In genomic region chr7:141869644-141870043, GRCm38 (mm10) we compare ENCODE assay signal across 42 mouse cellular contexts. TPM values are rescaled to one million over a fixed set of nuclear protein-coding genes. Genes with fewer than 3 reads are reported as not detected.
"Had no signal": no experiment of that assay in that cellular context is flagged by ENCODE, and none has a peak within 500 bp of the region (broad histone marks: within the 10 kb centered on the region; RNA-seq: fewer than 3 reads in every experiment).

No protein-coding gene starts in this region.

- H3K9me3 ChIP-seq: limb, embryonic 10.5 days; limb, embryonic 12.5 days; limb, embryonic 13.5 days; limb, embryonic 15.5 days; liver, embryonic 12.5 days; liver, embryonic 13.5 days; liver, embryonic 15.5 days; lung, embryonic 15.5 days; midbrain, embryonic 10.5 days; midbrain, embryonic 12.5 days; midbrain, embryonic 13.5 days; midbrain, embryonic 15.5 days; neural tube, embryonic 12.5 days had no signal

- H3K27ac ChIP-seq: left cerebral cortex, adult 2 months; limb, embryonic 10.5 days; limb, embryonic 12.5 days; limb, embryonic 13.5 days; limb, embryonic 15.5 days; liver, embryonic 12.5 days; liver, embryonic 13.5 days; liver, embryonic 14.5 days; liver, embryonic 15.5 days; lung, embryonic 15.5 days; macrophage; midbrain, embryonic 10.5 days; midbrain, embryonic 12.5 days; midbrain, embryonic 13.5 days; midbrain, embryonic 15.5 days; neural tube, embryonic 12.5 days had no signal

- H3K9ac ChIP-seq: limb, embryonic 12.5 days; limb, embryonic 13.5 days; limb, embryonic 15.5 days; liver, embryonic 12.5 days; liver, embryonic 13.5 days; liver, embryonic 14.5 days; liver, embryonic 15.5 days; liver, postnatal 0 days; lung, embryonic 14.5 days; lung, embryonic 15.5 days; midbrain, embryonic 12.5 days; midbrain, embryonic 13.5 days; midbrain, embryonic 15.5 days; neural tube, embryonic 12.5 days had no signal

- H3K4me3 ChIP-seq: left cerebral cortex, adult 2 months; limb, embryonic 10.5 days; limb, embryonic 12.5 days; limb, embryonic 13.5 days; limb, embryonic 15.5 days; liver, embryonic 12.5 days; liver, embryonic 13.5 days; liver, embryonic 15.5 days; lung, embryonic 15.5 days; midbrain, embryonic 10.5 days; midbrain, embryonic 12.5 days; midbrain, embryonic 13.5 days; midbrain, embryonic 15.5 days; neural tube, embryonic 12.5 days had no signal

- ATAC-seq: liver, embryonic 12.5 days; liver, postnatal 0 days; lung, postnatal 0 days; midbrain, embryonic 13.5 days; midbrain, embryonic 15.5 days; midbrain, embryonic 16.5 days had no signal

- H3K27me3 ChIP-seq: limb, embryonic 12.5 days; limb, embryonic 13.5 days; limb, embryonic 15.5 days; liver, embryonic 13.5 days; lung, embryonic 15.5 days; midbrain, embryonic 12.5 days; midbrain, embryonic 13.5 days; midbrain, embryonic 15.5 days; neural tube, embryonic 12.5 days had no signal

- H3K4me2 ChIP-seq: limb, embryonic 12.5 days; limb, embryonic 13.5 days; limb, embryonic 15.5 days; liver, embryonic 11.5 days; liver, embryonic 12.5 days; liver, embryonic 13.5 days; liver, embryonic 15.5 days; lung, embryonic 14.5 days; lung, embryonic 15.5 days; midbrain, embryonic 11.5 days; midbrain, embryonic 12.5 days; midbrain, embryonic 13.5 days; midbrain, embryonic 15.5 days; neural tube, embryonic 12.5 days had no signal

- H3K4me1 ChIP-seq: limb, embryonic 10.5 days; limb, embryonic 12.5 days; limb, embryonic 13.5 days; limb, embryonic 15.5 days; liver, embryonic 12.5 days; liver, embryonic 13.5 days; liver, embryonic 15.5 days; lung, embryonic 15.5 days; midbrain, embryonic 10.5 days; midbrain, embryonic 12.5 days; midbrain, embryonic 13.5 days; midbrain, embryonic 15.5 days; neural tube, embryonic 12.5 days had no signal

- DNase-seq: left cerebral cortex, postnatal 4 days; liver; liver, embryonic 13.5 days; liver, postnatal 0 days; lung, adult 18-20 months; lung, adult 2 months; lung, embryonic 14.5 days; lung, postnatal 10 days; lung, postnatal 14 days; lung, postnatal 36 days; lung, postnatal 4 days; midbrain, embryonic 14.5 days had no signal

RNA-seq across cellular contexts. Expression of gene Muc5b, which starts 30.8 kb away (rescaled TPM):
- total RNA-seq: left cerebral cortex, adult 2 months; left cerebral cortex, adult 8-10 months; left cerebral cortex, postnatal 10 days; left cerebral cortex, postnatal 14 days; left cerebral cortex, postnatal 25 days; left cerebral cortex, postnatal 36 days; left cerebral cortex, postnatal 4 days; liver, adult 2 months; megakaryocyte-erythroid progenitor cell, adult 5-6 weeks; monocyte, adult 5-6 weeks had no signal
- polyA plus RNA-seq: limb, embryonic 11.5 days; liver, adult 2 months; liver, embryonic 11.5 days; liver, embryonic 13.5 days; liver, embryonic 14.5 days; liver, embryonic 16.5 days; liver, postnatal 0 days; macrophage; neural tube, embryonic 11.5 days had no signal
